Mouse (Mus musculus) T-helper 1 cell (primary cell): ENCODE results near the gene Suv39h2.

Source experiments
- in situ Hi-C: fragments of 300-600 bp; cut with MboI, MseI; formaldehyde crosslinking; loops from one replicate; pipeline ENCODE4 v1.15.1; 2025; ENCODE audit warnings: high pct_unique_total_duplicates

Suv39h2 gene

DNA sequence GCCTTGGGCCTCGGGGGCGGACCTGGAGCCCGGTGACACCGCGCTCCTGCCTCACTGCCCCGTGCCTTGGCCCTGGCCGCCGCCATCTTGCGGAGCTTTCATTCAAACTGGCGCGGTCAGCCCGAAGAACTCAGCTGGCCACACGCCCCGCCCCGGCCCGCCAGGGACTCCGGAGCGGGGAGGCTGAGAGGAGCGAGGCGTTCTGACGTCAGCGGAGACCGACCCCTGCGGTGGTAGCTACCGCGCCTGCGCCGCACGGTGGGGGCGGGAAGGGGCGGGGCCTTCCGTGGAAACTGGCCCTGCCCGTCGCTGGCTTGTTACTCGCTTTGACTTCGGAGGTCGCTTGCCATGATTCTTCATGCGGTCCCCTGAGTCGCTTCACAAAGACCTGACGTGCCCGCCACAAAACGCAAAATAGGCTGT lies at the start of gene Suv39h2:
Gene Suv39h2, minus strand, starts transcription at position 171 of the 423 bp plus-strand sequence.
- in situ Hi-C loops, result loop anchor here (5.0 to 25.0 kb wide), 2 partner anchors 48 to 1537 kb away; partner anchors contain the start of gene Mcm10

GRCm38 (mm10) chr2:3522558-3522957 lies 47.7 kb upstream of the Suv39h2 start:
- in situ Hi-C loops, result no loop called here

- in situ Hi-C loops, result no loop called here
These were observed 38.0 kb upstream of the Suv39h2 start, which contains the start of the genes Gm45902, Hspa14 and Cdnf for GRCm38 (mm10) chr2:3512552-3513454. Gene Gm45902 (minus strand): TSS chr2:3512790. Gene Hspa14 (minus strand): TSS chr2:3512814. Gene Cdnf (plus strand): TSS chr2:3513030.

- in situ Hi-C loops, result no loop called here
These were observed 37.2 kb upstream of the Suv39h2 start for GRCm38 (mm10) chr2:3512076-3512475.

DNA sequence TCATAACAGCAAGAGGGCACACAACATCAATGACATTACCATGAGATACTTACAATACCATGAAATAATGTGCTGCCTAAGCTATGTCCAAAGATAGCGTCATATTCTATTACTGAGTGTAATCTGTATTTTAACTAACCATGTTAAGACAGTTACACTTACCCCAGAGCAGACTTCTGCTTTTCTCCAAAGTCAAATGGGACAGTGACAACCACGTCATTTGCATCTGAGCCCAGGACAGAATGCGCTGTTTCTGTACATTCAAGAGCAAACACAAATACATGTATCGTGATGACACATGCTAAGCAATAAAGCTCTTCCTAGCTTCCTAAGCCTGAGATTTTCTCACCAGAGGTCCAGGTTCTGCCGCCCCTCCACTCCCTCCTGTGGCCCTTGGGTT lies 26.1 kb upstream of the Suv39h2 start:
- in situ Hi-C loops, result no loop called here

- in situ Hi-C loops, result loop anchor here (25.0 kb wide), 1 partner anchor 1513 kb away; the partner anchor contains the start of gene Mcm10
These were observed 24.7 kb upstream of the Suv39h2 start for GRCm38 (mm10) chr2:3499543-3499942.

- in situ Hi-C loops, result loop anchor here (25.0 kb wide), 1 partner anchor 1518 kb away; the partner anchor contains the start of gene Mcm10
These were observed 19.1 kb upstream of the Suv39h2 start for GRCm38 (mm10) chr2:3493833-3494409.

GRCm38 (mm10) chr2:3489816-3490215 lies 15.0 kb upstream of the Suv39h2 start:
- in situ Hi-C loops, result loop anchor here (25.0 kb wide), 1 partner anchor 1522 kb away; the partner anchor contains the start of gene Mcm10

DNA sequence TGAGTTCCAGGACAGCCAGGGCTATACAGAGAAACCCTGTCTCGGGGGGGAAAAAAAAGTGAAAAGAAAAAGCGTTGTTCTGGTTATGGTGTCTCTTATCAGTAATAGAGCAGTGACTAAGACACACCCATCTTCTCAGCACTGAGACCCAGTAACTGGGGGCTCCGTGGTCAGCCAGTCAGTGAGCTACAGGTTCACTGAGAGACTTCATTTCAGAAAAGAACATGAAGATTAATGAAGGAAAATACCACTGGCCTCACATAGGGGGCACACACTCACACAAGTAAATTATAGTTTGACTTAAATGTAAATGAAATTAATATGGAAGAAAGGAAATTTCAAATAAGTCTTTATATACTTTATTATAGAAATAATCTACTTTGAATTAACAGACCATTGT lies 5.4 kb upstream of the Suv39h2 start:
- in situ Hi-C loops, result loop anchor here (25.0 kb wide), 1 partner anchor 1532 kb away; the partner anchor contains the start of gene Mcm10

DNA sequence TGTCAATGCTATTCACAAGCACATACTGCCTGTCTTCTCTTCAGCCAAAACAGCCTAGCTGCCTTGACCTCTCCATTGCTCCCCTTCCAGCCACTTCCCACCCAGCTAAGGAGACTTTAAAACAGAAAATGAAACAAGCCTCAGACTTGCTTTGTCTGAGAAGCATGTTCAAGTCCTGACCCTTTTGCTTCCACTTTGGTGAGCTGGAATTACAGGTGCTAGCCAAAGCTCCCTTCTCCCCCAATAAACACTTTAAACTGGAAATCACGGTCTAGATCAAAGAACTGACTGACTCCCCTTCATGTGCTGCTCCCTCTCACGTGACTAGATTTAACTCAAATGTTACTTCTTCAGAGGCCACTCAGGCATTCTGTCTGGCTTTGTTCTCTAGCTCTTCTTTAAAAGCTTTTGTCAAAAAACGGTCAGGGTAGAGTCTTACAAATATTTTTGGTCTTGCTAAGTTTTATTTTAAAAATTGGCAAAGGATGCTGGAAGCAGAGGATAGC lies 968 bp upstream of the Suv39h2 start:
- in situ Hi-C loops, result loop anchor here (5.0 to 25.0 kb wide), 2 partner anchors 48 to 1537 kb away; partner anchors contain the start of gene Mcm10

DNA sequence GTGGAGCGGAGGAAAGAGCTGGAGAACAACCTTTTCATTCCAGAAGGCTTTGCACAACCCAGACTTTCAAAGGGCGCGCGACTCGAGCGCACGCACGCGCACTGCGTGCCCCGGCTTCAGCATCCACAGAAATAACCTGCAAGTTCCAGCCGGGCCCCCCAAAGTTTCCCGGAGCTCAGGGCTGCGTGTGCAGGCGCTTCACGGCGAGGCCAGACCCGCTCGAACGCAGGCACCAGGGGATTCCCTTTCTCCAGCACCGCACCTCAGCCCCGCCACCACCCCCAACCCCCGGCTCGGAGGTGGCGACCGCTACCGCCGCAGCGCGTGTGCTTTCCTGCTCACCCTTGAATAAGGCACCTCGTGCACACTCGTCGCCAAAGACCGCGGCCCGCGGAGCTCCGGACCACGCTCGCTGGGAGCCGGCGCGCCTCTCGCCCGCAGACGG lies 448 bp downstream of the Suv39h2 start:
- in situ Hi-C loops, result no loop called here

- in situ Hi-C loops, result no loop called here
These were observed 940 bp downstream of the Suv39h2 start for GRCm38 (mm10) chr2:3473891-3474290.

DNA sequence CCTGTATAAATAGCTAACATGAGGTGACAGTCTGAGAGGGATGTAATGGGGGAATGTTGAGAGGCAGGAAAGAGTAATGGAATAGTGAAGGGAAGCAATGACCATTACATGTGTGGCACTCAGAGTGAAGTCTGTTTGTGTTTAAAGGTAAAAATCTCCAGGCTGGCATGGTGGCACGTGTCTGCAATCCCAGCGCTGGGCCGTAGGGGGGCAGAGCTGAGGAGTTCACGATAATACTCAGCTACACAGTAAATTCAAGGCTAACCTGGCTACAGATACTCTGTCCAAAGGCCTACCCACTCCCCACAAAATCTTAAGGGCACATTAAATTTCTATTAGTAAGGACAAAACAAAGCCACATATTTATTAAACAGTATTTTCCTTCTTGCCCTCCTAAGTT lies 18.2 kb downstream of the Suv39h2 start:
- in situ Hi-C loops, result no loop called here

DNA sequence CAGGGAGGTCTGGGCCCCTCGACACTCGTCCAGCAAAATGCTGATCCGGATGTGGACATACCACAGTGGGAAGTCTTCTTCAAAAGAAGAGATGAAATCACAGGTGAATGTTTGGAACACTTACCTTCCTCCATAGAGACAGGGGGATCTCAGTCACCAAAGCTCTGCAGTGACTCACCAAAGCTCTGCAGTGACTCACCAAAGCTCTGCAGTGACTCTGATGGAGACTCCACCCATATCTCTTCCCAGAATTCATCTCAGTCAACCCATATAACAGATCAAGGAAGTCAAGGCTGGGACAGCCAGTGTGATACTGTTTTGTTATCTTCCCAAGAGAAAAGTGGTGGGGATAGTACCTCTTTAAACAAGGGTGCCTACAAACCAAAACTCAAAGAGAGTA lies 21.7 kb downstream of the Suv39h2 start:
- in situ Hi-C loops, result no loop called here

- in situ Hi-C loops, result no loop called here
These were observed 25.4 kb downstream of the Suv39h2 start for GRCm38 (mm10) chr2:3449431-3449830.

GRCm38 (mm10) chr2:3445984-3446383 lies 28.8 kb downstream of the Suv39h2 start:
- in situ Hi-C loops, result no loop called here

DNA sequence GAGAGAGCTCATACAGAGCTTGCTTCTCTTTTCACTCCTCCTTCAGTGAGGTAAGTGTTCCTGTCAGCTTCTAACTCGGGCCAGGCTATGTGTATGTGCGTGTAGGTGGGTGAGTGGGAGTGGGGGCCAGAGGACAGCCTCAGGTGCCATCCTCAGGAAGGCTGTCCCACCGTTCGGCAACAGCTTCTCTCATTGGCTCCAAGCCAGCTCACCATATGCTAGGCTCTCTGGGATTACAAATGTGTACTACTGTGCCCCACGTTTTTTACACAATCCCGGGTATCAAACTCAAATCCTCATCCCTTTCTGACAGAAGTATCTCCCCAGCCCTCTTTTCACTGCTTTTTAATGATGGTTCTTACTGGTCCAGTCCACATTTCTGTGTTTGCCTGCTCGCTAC lies 30.6 kb downstream of the Suv39h2 start:
- in situ Hi-C loops, result no loop called here

DNA sequence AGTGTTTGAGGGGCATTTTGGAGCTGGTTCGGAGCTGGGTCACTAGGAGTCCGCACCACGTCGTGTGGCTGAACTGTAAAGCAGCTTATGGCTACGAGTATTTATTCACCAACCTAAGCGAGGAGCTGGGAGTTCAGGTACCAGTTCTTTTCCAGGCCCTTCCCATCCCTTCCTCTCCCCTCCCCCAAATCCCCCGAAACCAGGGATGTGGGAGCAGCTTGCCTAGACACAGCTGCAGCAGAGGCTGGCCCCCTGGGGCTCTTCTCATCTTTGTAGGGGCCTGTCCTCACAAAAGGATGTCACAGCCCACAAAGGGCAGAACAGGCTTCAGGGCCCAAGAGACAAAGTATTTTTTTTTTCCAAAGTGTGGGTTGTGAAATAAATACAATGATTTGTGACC lies 36.9 kb downstream of the Suv39h2 start:
- in situ Hi-C loops, result no loop called here

- in situ Hi-C loops, result no loop called here
These were observed 39.3 kb downstream of the Suv39h2 start for GRCm38 (mm10) chr2:3435369-3436061.

- in situ Hi-C loops, result no loop called here
These were observed 43.9 kb downstream of the Suv39h2 start for GRCm38 (mm10) chr2:3430956-3431355.

DNA sequence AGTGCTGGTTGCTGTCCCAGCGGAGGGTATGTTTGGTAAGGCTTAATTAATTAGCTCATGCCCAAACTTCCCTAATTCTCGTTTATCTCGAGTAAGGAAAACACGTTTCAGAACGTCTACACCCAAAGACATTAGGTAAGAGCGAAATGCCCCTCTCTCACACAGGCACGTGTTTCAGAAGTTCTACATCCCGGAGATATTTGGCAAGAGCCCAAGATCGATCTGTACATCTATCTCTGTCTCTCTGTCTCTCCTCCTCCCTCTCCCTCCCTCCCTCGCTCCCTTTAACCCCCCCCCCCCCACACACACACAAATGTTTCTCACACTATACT lies 50.3 kb downstream of the Suv39h2 start:
- in situ Hi-C loops, result no loop called here
